Mouse (Mus musculus): Measurements from ENCODE around the gene Prrc2b. TPM values are rescaled to one million over a fixed set of nuclear protein-coding genes. Genes with fewer than 3 reads are reported as not detected.

Gene Prrc2b
- polyA plus RNA-seq, 1 experiment, result 43.5 TPM

DNA sequence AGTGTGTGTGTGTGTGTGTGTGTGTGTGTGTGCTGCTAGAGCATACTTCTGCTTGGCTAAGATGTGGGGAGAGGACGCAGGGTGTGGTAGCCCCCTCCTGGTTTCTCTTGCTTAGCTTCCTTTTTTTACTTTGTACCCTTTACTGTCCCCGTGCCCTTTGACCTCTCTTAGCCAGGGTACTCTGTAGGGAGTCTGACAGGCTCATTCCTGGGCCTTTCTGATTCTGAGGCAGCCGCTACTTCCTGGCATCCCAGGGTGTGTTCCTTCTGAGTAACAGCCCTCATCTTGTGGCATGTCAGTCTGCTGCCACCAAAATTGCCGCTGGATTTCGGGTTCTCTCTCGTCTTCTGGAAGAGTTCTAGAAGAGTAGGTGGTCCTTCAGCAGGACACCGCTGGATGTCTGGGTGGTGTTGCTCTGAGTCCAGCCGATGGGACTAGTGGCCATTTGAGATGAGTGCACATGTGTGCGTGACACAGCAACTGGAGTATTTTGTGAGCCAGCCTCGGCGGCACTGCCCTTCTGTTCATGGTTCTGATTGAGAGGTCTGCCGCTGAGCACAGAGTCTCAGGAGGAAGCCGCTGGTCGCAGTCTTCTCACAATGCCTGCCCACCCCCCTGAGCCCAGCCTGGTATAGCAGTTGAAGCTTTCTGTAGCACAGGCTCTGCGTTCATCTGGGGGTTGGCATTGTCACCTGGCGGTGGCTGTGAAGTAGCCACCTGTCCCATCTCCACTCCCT lies 16.3 kb downstream of the Prrc2b start:
- Histone ChIP-seq H3K4me3 (ENCODE audit: insufficient read depth, low read depth, low read length) (no peak overlapping the region), H3K27me3 (replicated peaks; ENCODE audit: control insufficient read depth, insufficient read depth, low read length) (no peaks in the 10 kb centered on the region), H3K4me1 (ENCODE audit: control insufficient read depth, insufficient read depth, low read length) (peaks cover 36% of the 10 kb centered on the region), H3K27ac (ENCODE audit: insufficient read depth, low read depth, low read length) (peak overlapping the region; percentile 14; the same call in 1 of the 2 replicates), H3K36me3 (ENCODE audit: control insufficient read depth, insufficient read depth, low read length) (no peaks in the 10 kb centered on the region)
- WGBS, result 19% methylated on average over 16 of the region's 16 CpGs
- DNase-seq, result no peak
- TF ChIP-seq CTCF (conservative IDR thresholded peaks at IDR 0.05; ENCODE audit: insufficient read depth, insufficient read length, low read depth, low read length) (no peak), POLR2A (IDR thresholded peaks at IDR 0.05; ENCODE audit: low read depth, low read length) (no peak)

DNA sequence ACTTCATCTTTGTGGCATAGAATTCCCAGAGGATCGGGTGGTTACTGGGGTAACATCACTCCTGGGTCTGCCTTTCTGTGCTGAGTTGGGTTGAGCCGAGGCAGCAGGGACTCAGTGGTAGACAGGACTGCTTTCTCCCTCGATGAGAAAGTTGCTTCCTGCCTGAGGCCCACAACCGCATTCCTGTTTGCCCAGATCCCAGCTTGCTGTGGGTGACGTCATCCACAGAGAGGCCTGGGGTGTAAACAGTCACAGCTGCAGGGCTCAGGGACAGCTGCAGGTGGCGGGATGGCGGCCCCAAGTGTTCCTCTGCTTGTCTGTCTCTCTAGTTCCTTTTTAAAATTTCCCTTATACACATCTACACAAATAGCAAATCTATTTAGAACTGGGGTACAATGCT lies 16.9 kb downstream of the Prrc2b start:
- peak; percentile 75 for DNase-seq
- WGBS, result 11% methylated on average over 7 of the region's 7 CpGs
- Histone ChIP-seq H3K36me3 (ENCODE audit: control insufficient read depth, insufficient read depth, low read length) (no peaks in the 10 kb centered on the region), H3K27me3 (replicated peaks; ENCODE audit: control insufficient read depth, insufficient read depth, low read length) (no peaks in the 10 kb centered on the region), H3K4me1 (ENCODE audit: control insufficient read depth, insufficient read depth, low read length) (peaks cover 36% of the 10 kb centered on the region), H3K27ac (ENCODE audit: insufficient read depth, low read depth, low read length) (peak overlapping the region; percentile 14; the same call in 1 of the 2 replicates), H3K4me3 (ENCODE audit: insufficient read depth, low read depth, low read length) (no peak overlapping the region)
- TF ChIP-seq CTCF (conservative IDR thresholded peaks at IDR 0.05; ENCODE audit: insufficient read depth, insufficient read length, low read depth, low read length) (peak; percentile 23; the same call in 1 of the 2 replicates), POLR2A (IDR thresholded peaks at IDR 0.05; ENCODE audit: low read depth, low read length) (no peak)

DNA sequence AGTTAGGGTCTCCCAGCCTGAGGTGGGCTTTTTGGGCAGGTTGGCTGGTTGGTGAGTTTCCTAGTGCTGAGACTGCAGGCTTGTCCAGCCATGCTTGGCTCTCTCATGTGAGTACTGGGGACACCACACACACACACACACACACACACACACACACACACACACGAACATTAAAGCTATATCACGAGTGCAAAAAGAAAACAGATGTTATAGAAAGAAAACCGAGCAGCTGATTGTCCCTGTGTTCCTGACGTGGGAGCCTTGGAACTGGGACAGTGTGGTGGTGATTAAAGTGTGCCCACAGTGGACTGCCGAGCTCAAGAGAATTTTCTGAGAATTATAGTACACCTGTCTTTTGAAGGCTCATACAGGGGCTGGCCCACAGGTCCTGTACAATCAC lies 18.4 kb downstream of the Prrc2b start:
- DNase-seq, result no peak
- H3K4me1 ChIP-seq (ENCODE audit: control insufficient read depth, insufficient read depth, low read length), result peaks cover 38% of the 10 kb centered on the region
- WGBS, result 50% methylated on average over 5 of the region's 5 CpGs

DNA sequence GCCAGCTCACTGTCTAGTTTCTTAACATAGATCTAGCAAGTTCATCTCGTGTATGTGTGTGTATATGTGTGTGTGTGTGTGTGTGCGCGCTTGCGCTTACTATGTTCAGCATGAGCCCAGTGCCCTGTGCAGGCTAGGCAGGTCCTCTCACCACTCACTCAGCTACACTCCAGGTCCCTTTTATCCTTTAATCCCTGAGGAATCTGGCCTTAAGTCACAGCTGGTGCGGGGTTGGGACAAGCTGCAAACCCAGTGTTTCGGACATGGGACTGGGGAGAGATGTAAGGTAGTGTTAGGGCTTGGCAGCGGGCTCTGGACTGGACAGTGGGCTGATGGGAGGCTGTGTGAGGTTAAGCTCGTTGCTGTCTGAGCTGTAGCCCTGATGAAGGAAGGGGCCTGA lies 19.1 kb downstream of the Prrc2b start:
- WGBS, result 69% methylated on average over 8 of the region's 8 CpGs
- TF ChIP-seq CTCF (conservative IDR thresholded peaks at IDR 0.05; ENCODE audit: insufficient read depth, insufficient read length, low read depth, low read length), result no peak
- TF ChIP-seq POLR2A (IDR thresholded peaks at IDR 0.05; ENCODE audit: low read depth, low read length), result no peak
- peaks cover 36% of the 10 kb centered on the region for H3K4me1 ChIP-seq (ENCODE audit: control insufficient read depth, insufficient read depth, low read length)
- no peak overlapping the region for H3K4me3 ChIP-seq (ENCODE audit: insufficient read depth, low read depth, low read length)
- no peak overlapping the region for H3K27ac ChIP-seq (ENCODE audit: insufficient read depth, low read depth, low read length)
- no peaks in the 10 kb centered on the region for H3K36me3 ChIP-seq (ENCODE audit: control insufficient read depth, insufficient read depth, low read length)
- DNase-seq, result no peak
- no peaks in the 10 kb centered on the region for H3K27me3 ChIP-seq (replicated peaks; ENCODE audit: control insufficient read depth, insufficient read depth, low read length)

More for the DNA sequence above, 18.4 kb downstream of the Prrc2b start:
- no peak overlapping the region for H3K27ac ChIP-seq (ENCODE audit: insufficient read depth, low read depth, low read length)
- no peak overlapping the region for H3K4me3 ChIP-seq (ENCODE audit: insufficient read depth, low read depth, low read length)
- H3K27me3 ChIP-seq (replicated peaks; ENCODE audit: control insufficient read depth, insufficient read depth, low read length), result no peaks in the 10 kb centered on the region
- TF ChIP-seq CTCF (conservative IDR thresholded peaks at IDR 0.05; ENCODE audit: insufficient read depth, insufficient read length, low read depth, low read length), result no peak
- TF ChIP-seq POLR2A (IDR thresholded peaks at IDR 0.05; ENCODE audit: low read depth, low read length), result no peak
- no peaks in the 10 kb centered on the region for H3K36me3 ChIP-seq (ENCODE audit: control insufficient read depth, insufficient read depth, low read length)

DNA sequence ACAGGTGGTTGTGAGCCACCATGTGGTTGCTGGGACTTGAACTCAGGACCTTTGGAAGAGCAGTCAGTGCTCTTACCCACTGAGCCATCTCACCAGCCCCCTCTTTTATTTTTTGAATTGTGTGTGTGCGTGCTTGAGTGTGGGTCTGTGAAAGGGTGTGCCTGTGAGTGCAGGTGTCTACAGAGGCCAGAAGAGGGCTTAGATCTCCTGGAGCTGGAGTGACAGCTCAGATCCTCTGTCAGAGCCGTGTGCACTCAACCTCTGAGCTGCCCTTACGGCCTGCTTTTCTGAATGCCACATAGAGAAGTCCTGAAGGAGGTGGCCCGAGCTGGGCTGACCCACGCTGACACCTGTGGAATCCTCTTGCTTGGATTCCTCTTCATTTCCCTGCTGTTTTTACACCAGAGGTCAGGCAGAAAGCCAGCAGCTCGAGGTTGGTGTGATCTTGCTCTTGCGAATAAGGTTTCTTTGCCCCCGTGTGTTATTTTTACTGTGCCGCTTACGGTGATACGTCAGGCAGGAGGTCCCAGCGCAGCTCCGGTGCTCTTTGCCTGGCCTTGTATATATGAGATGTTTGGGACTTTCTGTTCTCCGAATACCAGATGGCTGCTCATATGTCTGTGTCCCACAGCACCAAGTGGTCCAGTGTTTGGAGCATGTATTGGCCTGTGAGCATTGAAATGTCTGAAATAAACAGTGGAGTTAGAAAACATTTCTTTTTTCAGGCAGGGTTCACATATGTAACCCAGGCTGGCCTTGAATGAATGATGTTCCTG lies 21.0 kb downstream of the Prrc2b start:
- H3K27me3 ChIP-seq (replicated peaks; ENCODE audit: control insufficient read depth, insufficient read depth, low read length), result no peaks in the 10 kb centered on the region
- WGBS, result 54% methylated on average over 14 of the region's 14 CpGs
- no peaks in the 10 kb centered on the region for H3K36me3 ChIP-seq (ENCODE audit: control insufficient read depth, insufficient read depth, low read length)
- TF ChIP-seq CTCF (conservative IDR thresholded peaks at IDR 0.05; ENCODE audit: insufficient read depth, insufficient read length, low read depth, low read length) (no peak), POLR2A (IDR thresholded peaks at IDR 0.05; ENCODE audit: low read depth, low read length) (no peak)
- H3K4me3 ChIP-seq (ENCODE audit: insufficient read depth, low read depth, low read length), result no peak overlapping the region
- DNase-seq, result no peak
- H3K27ac ChIP-seq (ENCODE audit: insufficient read depth, low read depth, low read length), result no peak overlapping the region
- H3K4me1 ChIP-seq (ENCODE audit: control insufficient read depth, insufficient read depth, low read length), result peaks cover 36% of the 10 kb centered on the region

DNA sequence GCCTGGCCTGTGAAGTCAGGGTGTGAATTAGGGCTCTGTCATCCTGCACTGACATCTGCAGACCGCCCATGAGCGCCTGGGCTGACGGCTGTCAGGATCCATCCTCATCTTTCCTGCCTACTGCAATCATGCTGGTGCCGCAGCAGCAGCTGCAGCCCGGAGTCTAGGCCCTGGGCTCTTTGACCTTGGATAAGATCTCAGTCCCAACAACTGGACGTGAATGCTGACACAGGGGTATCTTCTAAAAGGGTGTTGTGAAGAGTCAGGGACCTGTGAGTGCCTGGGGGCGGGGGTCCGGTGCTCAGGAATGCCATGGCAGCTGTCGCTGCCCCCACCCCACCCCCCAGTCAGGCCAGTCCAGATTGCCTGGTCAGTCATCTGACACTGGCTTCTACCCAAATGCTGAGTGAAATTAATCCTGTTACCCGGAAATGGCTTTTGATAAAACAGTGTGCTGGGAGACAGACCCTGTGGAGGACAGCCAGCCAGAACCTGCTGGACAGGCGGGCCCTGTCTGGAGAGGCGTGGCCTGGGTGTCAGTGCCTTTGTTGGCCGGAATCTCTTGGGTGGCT lies 23.4 kb downstream of the Prrc2b start:
- Histone ChIP-seq H3K4me1 (ENCODE audit: control insufficient read depth, insufficient read depth, low read length) (peaks cover 47% of the 10 kb centered on the region), H3K27ac (ENCODE audit: insufficient read depth, low read depth, low read length) (peak overlapping the region; percentile 82), H3K27me3 (replicated peaks; ENCODE audit: control insufficient read depth, insufficient read depth, low read length) (no peaks in the 10 kb centered on the region), H3K36me3 (ENCODE audit: control insufficient read depth, insufficient read depth, low read length) (no peaks in the 10 kb centered on the region), H3K4me3 (ENCODE audit: insufficient read depth, low read depth, low read length) (no peak overlapping the region)
- 7% methylated on average over 13 of the region's 13 CpGs for WGBS
- peak; percentile 95 for DNase-seq
- no peak for TF ChIP-seq CTCF (conservative IDR thresholded peaks at IDR 0.05; ENCODE audit: insufficient read depth, insufficient read length, low read depth, low read length)
- no peak for TF ChIP-seq POLR2A (IDR thresholded peaks at IDR 0.05; ENCODE audit: low read depth, low read length)

DNA sequence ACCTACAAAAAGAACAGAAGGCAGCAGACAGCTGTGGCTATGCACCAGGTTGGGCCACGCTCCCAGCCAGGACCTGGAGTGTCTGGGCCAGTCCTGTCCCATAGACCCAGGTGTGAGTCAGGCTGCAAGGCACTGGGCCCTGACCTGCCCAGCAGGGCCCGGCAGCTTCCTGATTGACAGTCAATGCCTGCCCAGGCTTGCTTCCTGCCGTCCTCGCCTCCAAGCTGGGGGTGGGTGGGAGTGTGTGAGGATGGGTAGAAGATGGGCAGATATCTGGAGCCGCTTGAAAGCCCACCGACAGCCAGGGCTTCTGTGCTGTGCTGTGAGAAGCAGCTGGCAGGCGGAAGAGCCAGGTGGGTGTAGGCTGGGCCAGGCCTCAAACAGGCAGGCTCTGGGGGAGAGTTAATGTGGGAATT lies 24.2 kb downstream of the Prrc2b start:
- peak; percentile 63 for DNase-seq
- H3K4me3 ChIP-seq (ENCODE audit: insufficient read depth, low read depth, low read length), result no peak overlapping the region
- H3K36me3 ChIP-seq (ENCODE audit: control insufficient read depth, insufficient read depth, low read length), result no peaks in the 10 kb centered on the region
- no peaks in the 10 kb centered on the region for H3K27me3 ChIP-seq (replicated peaks; ENCODE audit: control insufficient read depth, insufficient read depth, low read length)
- TF ChIP-seq POLR2A (IDR thresholded peaks at IDR 0.05; ENCODE audit: low read depth, low read length) (no peak), CTCF (conservative IDR thresholded peaks at IDR 0.05; ENCODE audit: insufficient read depth, insufficient read length, low read depth, low read length) (no peak)
- H3K27ac ChIP-seq (ENCODE audit: insufficient read depth, low read depth, low read length), result peak overlapping the region; percentile 82
- peaks cover 50% of the 10 kb centered on the region for H3K4me1 ChIP-seq (ENCODE audit: control insufficient read depth, insufficient read depth, low read length)
- WGBS, result 22% methylated on average over 7 of the region's 7 CpGs

Data from kidney, adult 2 months (tissue).